Mouse (Mus musculus): ENCODE measurements at regions not wholly inside any gene's neighbourhood (a gene's known extent, or its start where the extent isn't known, plus 50 kb on each side); places are given as distances from the start of the nearest gene placed in this dataset.

DNA sequence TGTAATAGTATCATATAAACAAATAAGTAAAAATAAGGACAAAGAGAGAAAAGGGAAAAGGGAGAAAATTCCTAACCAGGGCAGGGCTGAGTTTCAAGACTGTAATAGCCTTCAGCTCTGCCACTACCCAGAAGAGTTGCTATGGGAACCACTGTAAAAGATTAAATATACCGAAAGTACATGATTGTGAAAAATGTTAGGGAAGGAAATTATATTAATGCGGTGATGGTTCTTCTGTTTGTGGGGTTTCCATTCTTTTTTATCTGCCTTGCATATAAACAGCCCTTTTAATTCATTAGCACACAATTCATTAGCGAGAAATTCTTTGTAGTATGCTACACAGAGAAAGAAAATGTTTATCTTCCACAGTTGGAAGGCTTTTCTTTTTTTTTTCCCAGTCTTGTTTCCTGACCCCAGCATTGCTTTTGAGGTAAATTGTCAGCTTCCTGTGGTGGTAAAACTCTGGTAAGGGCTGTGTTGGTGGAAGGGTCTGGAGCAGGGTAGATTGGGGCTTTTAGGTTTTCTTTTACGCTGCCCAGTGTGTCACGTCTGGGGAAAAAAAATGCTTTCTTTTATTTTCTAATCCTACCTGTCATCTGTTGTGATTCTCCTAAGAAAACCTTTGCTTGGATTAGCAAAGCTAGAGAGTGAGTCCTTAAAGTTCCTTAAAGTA is 555.6 kb upstream of the Nrp1 start:
- TF ChIP-seq POLR2A (IDR thresholded peaks at IDR 0.05; ENCODE audit: insufficient read length, low read depth): no peak
- no peak for TF ChIP-seq POLR2AphosphoS2 (IDR thresholded peaks at IDR 0.05; ENCODE audit: insufficient read length, low read depth)
- TF ChIP-seq USF1 (IDR thresholded peaks at IDR 0.05; ENCODE audit: low read depth): no peak
- TF ChIP-seq MYOD1 (IDR thresholded peaks at IDR 0.05; ENCODE audit: control insufficient read depth in 1 of 3, insufficient read length in 2 of 3, low read depth in 2 of 3): no peak
- TF ChIP-seq TCF12 (IDR thresholded peaks at IDR 0.05; ENCODE audit: insufficient read depth, poor library complexity, severe bottlenecking): no peak
- no peak for TF ChIP-seq MAX (IDR thresholded peaks at IDR 0.05; ENCODE audit: low read depth)
- TF ChIP-seq E2F4 (IDR thresholded peaks at IDR 0.05; ENCODE audit: insufficient read depth): no peak
- no peak for TF ChIP-seq MYOG (IDR thresholded peaks at IDR 0.05; ENCODE audit: control insufficient read depth in 1 of 3, insufficient read depth in 1 of 3, insufficient read length in 2 of 3, low read depth in 2 of 3)
- TF ChIP-seq TCF3 (IDR thresholded peaks at IDR 0.05; ENCODE audit: insufficient read length, low read depth): no peak
- no peak for TF ChIP-seq CEBPB (IDR thresholded peaks at IDR 0.05; ENCODE audit: insufficient read depth, poor library complexity, severe bottlenecking)
- TF ChIP-seq SRF (IDR thresholded peaks at IDR 0.05; ENCODE audit: control insufficient read depth, insufficient read length, low read depth): no peak
- TF ChIP-seq REST (IDR thresholded peaks at IDR 0.05; ENCODE audit: insufficient read depth, insufficient read length): no peak

All from myocyte (in vitro differentiated cells).